Mouse (Mus musculus): Measurements from ENCODE around the gene Prkcb.

- TF ChIP-seq CTCF (conservative IDR thresholded peaks at IDR 0.05; ENCODE audit: insufficient read depth, insufficient read length, low read depth, low read length), result no peak
- TF ChIP-seq POLR2A (IDR thresholded peaks at IDR 0.05; ENCODE audit: low read depth, low read length), result no peak
These were observed 179.3 kb downstream of the Prkcb start for GRCm38 (mm10) chr7:122467831-122468230.
